Mouse (Mus musculus): ENCODE measurements at regions not wholly inside any gene's neighbourhood (a gene's known extent, or its start where the extent isn't known, plus 50 kb on each side); places are given as distances from the start of the nearest gene placed in this dataset.
"Not testable (repeated sequence)": the region's sequence is repeated elsewhere in the genome, so short reads cannot be mapped to it uniquely, and the experiment has no call there.

DNA sequence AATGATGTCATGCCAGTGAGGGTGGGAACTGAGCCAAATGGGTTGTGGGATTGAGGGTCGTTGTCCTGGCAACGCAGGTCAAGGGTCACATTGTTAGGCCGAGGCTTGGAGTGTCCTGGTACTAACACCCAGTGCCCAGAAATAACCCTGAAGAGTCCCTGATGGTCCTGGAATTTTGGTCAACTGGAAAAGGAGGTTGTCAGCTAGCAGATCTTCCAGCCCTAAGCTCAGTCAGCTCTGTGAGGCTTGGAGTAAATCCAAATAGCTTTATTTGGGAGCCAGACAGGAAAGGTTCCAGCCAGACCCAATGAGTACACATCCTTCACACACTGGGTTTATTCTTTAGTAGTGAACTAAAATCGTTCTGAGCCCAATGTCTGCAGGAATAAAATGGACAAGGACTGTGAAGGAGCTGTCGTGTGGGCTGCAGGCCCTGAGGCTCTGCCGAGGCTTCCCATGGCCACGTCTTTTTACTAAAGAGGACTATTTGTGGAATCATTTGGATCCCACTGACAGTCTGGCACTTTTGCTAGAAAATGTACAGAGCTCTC lies 75.9 kb downstream of the Tmem17 start:
- no peak overlapping the region for H3ac ChIP-seq (ENCODE audit: control insufficient read depth, insufficient read length)
- H3K4me2 ChIP-seq (ENCODE audit: low read depth), result peak overlapping the region; percentile 20
- H3K4me3 ChIP-seq, result no peak overlapping the region
- TF ChIP-seq REST (IDR thresholded peaks at IDR 0.05; ENCODE audit: insufficient read depth, insufficient read length), result no peak
- no peak for TF ChIP-seq SRF (IDR thresholded peaks at IDR 0.05; ENCODE audit: control insufficient read depth, insufficient read length, low read depth)
- TF ChIP-seq MAX (IDR thresholded peaks at IDR 0.05; ENCODE audit: low read depth), result no peak
- no peak for TF ChIP-seq USF1 (IDR thresholded peaks at IDR 0.05; ENCODE audit: low read depth)
- TF ChIP-seq CEBPB (IDR thresholded peaks at IDR 0.05; ENCODE audit: insufficient read depth, poor library complexity, severe bottlenecking), result no peak
- TF ChIP-seq MYOD1 (IDR thresholded peaks at IDR 0.05; ENCODE audit: control insufficient read depth in 1 of 3, insufficient read length in 2 of 3, low read depth in 2 of 3), result no peak
- TF ChIP-seq TCF12 (IDR thresholded peaks at IDR 0.05; ENCODE audit: insufficient read depth, poor library complexity, severe bottlenecking), result no peak
- TF ChIP-seq POLR2A (IDR thresholded peaks at IDR 0.05; ENCODE audit: insufficient read length, low read depth), result no peak
- no peak for TF ChIP-seq MYOG (IDR thresholded peaks at IDR 0.05; ENCODE audit: control insufficient read depth in 1 of 3, insufficient read depth in 1 of 3, insufficient read length in 2 of 3, low read depth in 2 of 3)
- no peak for TF ChIP-seq POLR2AphosphoS2 (IDR thresholded peaks at IDR 0.05; ENCODE audit: insufficient read length, low read depth)
- no peaks in the 10 kb centered on the region for H3K36me3 ChIP-seq (ENCODE audit: control insufficient read depth, insufficient read depth)
- no peaks in the 10 kb centered on the region for H3K27me3 ChIP-seq (ENCODE audit: control insufficient read depth, insufficient read depth, insufficient read length)
- no peaks in the 10 kb centered on the region for H3K79me2 ChIP-seq (ENCODE audit: control insufficient read depth, insufficient read depth)

DNA sequence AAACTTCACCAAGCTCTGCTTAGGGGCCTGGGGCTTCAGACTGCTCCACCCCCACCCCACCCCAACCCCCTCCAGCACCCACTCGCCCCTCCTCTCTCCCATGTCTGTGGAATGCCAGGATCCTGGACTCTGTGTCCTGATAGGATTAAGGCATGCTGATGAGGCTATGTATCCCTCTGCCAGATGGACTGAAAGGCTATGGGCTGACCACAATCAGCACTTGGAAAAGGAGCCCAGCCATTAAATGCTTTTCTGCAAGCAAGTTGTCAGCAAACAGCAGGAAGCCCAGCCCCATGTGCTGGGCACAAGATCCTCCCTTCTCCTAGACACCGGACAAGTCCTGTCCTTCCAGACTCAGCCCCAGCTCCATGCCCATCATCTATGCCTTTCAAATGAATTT lies 76.7 kb downstream of the Tmem17 start:
- no peak for TF ChIP-seq POLR2A (IDR thresholded peaks at IDR 0.05; ENCODE audit: insufficient read length, low read depth)
- no peak for TF ChIP-seq USF1 (IDR thresholded peaks at IDR 0.05; ENCODE audit: low read depth)
- TF ChIP-seq POLR2AphosphoS2 (IDR thresholded peaks at IDR 0.05; ENCODE audit: insufficient read length, low read depth), result no peak
- TF ChIP-seq MYOG (IDR thresholded peaks at IDR 0.05; ENCODE audit: control insufficient read depth in 1 of 3, insufficient read depth in 1 of 3, insufficient read length in 2 of 3, low read depth in 2 of 3), result no peak
- no peaks in the 10 kb centered on the region for H3K79me2 ChIP-seq (ENCODE audit: control insufficient read depth, insufficient read depth)
- no peak overlapping the region for H3K4me2 ChIP-seq (ENCODE audit: low read depth)
- H3K27me3 ChIP-seq (ENCODE audit: control insufficient read depth, insufficient read depth, insufficient read length), result no peaks in the 10 kb centered on the region
- no peaks in the 10 kb centered on the region for H3K36me3 ChIP-seq (ENCODE audit: control insufficient read depth, insufficient read depth)
- no peak overlapping the region for H3K4me3 ChIP-seq
- no peak overlapping the region for H3ac ChIP-seq (ENCODE audit: control insufficient read depth, insufficient read length)

DNA sequence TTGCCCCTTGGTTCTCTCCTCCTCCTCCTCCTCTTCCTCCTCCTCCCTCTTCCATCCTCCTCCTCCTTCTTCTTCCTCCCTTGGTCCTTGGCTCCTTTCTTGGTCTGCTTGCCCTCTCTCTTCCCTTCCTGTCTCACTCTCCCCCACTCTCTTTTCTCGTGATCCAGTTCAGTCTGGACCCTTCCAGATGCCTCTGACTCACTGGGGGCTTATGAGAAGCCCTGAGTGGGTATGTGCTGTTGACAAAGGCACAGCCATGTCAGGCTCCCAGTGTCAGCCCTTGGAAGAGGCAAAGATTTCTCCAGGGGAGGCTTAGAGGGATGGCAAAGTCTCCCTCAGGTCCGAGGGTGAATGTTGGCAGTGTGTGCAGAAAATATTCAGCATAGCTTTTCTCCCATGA lies 78.0 kb downstream of the Tmem17 start:
- no peak overlapping the region for H3ac ChIP-seq (ENCODE audit: control insufficient read depth, insufficient read length)
- H3K79me2 ChIP-seq (ENCODE audit: control insufficient read depth, insufficient read depth), result no peaks in the 10 kb centered on the region
- no peaks in the 10 kb centered on the region for H3K36me3 ChIP-seq (ENCODE audit: control insufficient read depth, insufficient read depth)
- no peak overlapping the region for H3K4me2 ChIP-seq (ENCODE audit: low read depth)
- no peak overlapping the region for H3K4me3 ChIP-seq
- TF ChIP-seq TCF12 (IDR thresholded peaks at IDR 0.05; ENCODE audit: insufficient read depth, poor library complexity, severe bottlenecking) (no peak), USF1 (IDR thresholded peaks at IDR 0.05; ENCODE audit: low read depth) (no peak), MYOG (IDR thresholded peaks at IDR 0.05; ENCODE audit: control insufficient read depth in 1 of 3, insufficient read depth in 1 of 3, insufficient read length in 2 of 3, low read depth in 2 of 3) (no peak), CEBPB (IDR thresholded peaks at IDR 0.05; ENCODE audit: insufficient read depth, poor library complexity, severe bottlenecking) (no peak), TCF3 (IDR thresholded peaks at IDR 0.05; ENCODE audit: insufficient read length, low read depth) (no peak), MAX (IDR thresholded peaks at IDR 0.05; ENCODE audit: low read depth) (no peak), POLR2AphosphoS2 (IDR thresholded peaks at IDR 0.05; ENCODE audit: insufficient read length, low read depth) (no peak), E2F4 (IDR thresholded peaks at IDR 0.05; ENCODE audit: insufficient read depth) (no peak), SRF (IDR thresholded peaks at IDR 0.05; ENCODE audit: control insufficient read depth, insufficient read length, low read depth) (no peak), REST (IDR thresholded peaks at IDR 0.05; ENCODE audit: insufficient read depth, insufficient read length) (no peak), MYOD1 (IDR thresholded peaks at IDR 0.05; ENCODE audit: control insufficient read depth in 1 of 3, insufficient read length in 2 of 3, low read depth in 2 of 3) (no peak), POLR2A (IDR thresholded peaks at IDR 0.05; ENCODE audit: insufficient read length, low read depth) (no peak)
- no peaks in the 10 kb centered on the region for H3K27me3 ChIP-seq (ENCODE audit: control insufficient read depth, insufficient read depth, insufficient read length)

DNA sequence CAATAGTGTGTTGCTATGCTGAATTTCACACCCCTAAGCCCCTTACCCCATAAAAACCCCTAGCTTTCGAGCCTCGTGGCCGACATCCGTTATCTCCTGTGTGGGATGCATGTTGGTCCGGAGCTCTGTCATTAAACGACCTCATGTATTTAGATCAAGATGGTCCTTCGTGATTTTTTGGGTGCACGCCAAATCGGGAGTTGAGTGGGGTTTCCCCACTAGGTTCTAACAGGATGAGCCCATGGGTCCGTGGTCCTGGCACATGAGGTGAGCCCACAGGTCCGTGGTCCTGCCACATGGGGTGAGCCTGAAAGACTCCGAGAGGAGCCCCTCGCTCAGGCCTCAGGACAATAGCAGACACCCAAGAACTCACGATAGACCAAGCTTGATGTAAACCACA lies 79.2 kb downstream of the Tmem17 start:
- not testable (repeated sequence) for H3K79me2 ChIP-seq (ENCODE audit: control insufficient read depth, insufficient read depth); H3K4me3 ChIP-seq; H3ac ChIP-seq (ENCODE audit: control insufficient read depth, insufficient read length); H3K4me2 ChIP-seq (ENCODE audit: low read depth); H3K27me3 ChIP-seq (ENCODE audit: control insufficient read depth, insufficient read depth, insufficient read length); H3K36me3 ChIP-seq (ENCODE audit: control insufficient read depth, insufficient read depth)

DNA sequence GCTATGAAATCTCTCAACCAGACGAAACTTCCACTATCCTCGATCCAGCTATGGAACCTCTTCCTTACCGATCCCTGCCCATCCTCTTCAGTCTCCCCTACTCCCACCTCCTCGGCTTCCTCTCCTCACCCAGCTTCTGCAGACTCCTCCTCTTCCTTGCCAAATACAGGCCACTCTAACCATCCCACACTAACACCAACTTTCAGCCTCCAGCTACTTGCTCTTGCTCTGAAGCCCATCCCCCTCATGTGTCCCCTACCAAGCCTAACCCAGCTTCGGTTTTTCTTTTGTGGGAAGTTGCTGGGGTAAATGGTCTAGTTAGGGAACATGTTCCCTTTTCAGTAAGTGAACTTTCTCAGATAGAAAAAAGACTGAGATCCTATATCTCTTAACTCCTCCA lies 80.8 kb downstream of the Tmem17 start:
- TF ChIP-seq MAX (IDR thresholded peaks at IDR 0.05; ENCODE audit: low read depth), result no peak
- no peak for TF ChIP-seq MYOG (IDR thresholded peaks at IDR 0.05; ENCODE audit: control insufficient read depth in 1 of 3, insufficient read depth in 1 of 3, insufficient read length in 2 of 3, low read depth in 2 of 3)
- TF ChIP-seq CEBPB (IDR thresholded peaks at IDR 0.05; ENCODE audit: insufficient read depth, poor library complexity, severe bottlenecking), result no peak
- no peak for TF ChIP-seq MYOD1 (IDR thresholded peaks at IDR 0.05; ENCODE audit: control insufficient read depth in 1 of 3, insufficient read length in 2 of 3, low read depth in 2 of 3)
- TF ChIP-seq USF1 (IDR thresholded peaks at IDR 0.05; ENCODE audit: low read depth), result no peak
- TF ChIP-seq SRF (IDR thresholded peaks at IDR 0.05; ENCODE audit: control insufficient read depth, insufficient read length, low read depth), result no peak
- no peak for TF ChIP-seq TCF3 (IDR thresholded peaks at IDR 0.05; ENCODE audit: insufficient read length, low read depth)
- no peak for TF ChIP-seq REST (IDR thresholded peaks at IDR 0.05; ENCODE audit: insufficient read depth, insufficient read length)
- TF ChIP-seq POLR2A (IDR thresholded peaks at IDR 0.05; ENCODE audit: insufficient read length, low read depth), result no peak
- TF ChIP-seq POLR2AphosphoS2 (IDR thresholded peaks at IDR 0.05; ENCODE audit: insufficient read length, low read depth), result no peak
- no peak for TF ChIP-seq E2F4 (IDR thresholded peaks at IDR 0.05; ENCODE audit: insufficient read depth)
- TF ChIP-seq TCF12 (IDR thresholded peaks at IDR 0.05; ENCODE audit: insufficient read depth, poor library complexity, severe bottlenecking), result no peak
- Histone ChIP-seq H3K4me3 (no peak overlapping the region), H3K27me3 (ENCODE audit: control insufficient read depth, insufficient read depth, insufficient read length) (no peaks in the 10 kb centered on the region), H3K4me2 (ENCODE audit: low read depth) (no peak overlapping the region), H3K79me2 (ENCODE audit: control insufficient read depth, insufficient read depth) (no peaks in the 10 kb centered on the region), H3ac (ENCODE audit: control insufficient read depth, insufficient read length) (no peak overlapping the region), H3K36me3 (ENCODE audit: control insufficient read depth, insufficient read depth) (no peaks in the 10 kb centered on the region)
